Mouse (Mus musculus) heart, embryonic 14.5 days (tissue): ENCODE measurements around the gene Bex4. TPM values are rescaled to one million over a fixed set of nuclear protein-coding genes. Genes with fewer than 3 reads are reported as not detected.
A peak's percentile ranks its signal among the peaks of the same experiment; 100 is the strongest.
"Not testable (repeated sequence)": the region's sequence is repeated elsewhere in the genome, so short reads cannot be mapped to it uniquely, and the experiment has no call there.

Source experiments
- ATAC-seq: fragments of 200-750 bp; cut with Nextera tagmentation; 2 replicates; pipeline ENCODE4 v1.8.0; 2017; ENCODE audit warnings: low read depth, moderate TSS enrichment; ENCODE audit not compliant: insufficient number of reproducible peaks, insufficient read depth, low FRiP score
- H3K27ac ChIP-seq, 2 experiments: fragments of 200-500 bp in 1 of 2; fragments of 300-500 bp in 1 of 2; sonication (generic) in 1 of 2; replicated peaks in 1 of 2; 2 replicates each; pipeline ENCODE4 v1.5.1; 2012 to 2014; ENCODE audit warnings: low read depth in 2 of 2, low read length in 2 of 2, control low read depth in 1 of 2, mild to moderate bottlenecking in 1 of 2, mixed read lengths in 1 of 2; ENCODE audit not compliant: control insufficient read depth in 1 of 2, insufficient read depth in 1 of 2
- H3K27me3 ChIP-seq: fragments of 300-500 bp; sonication (generic); 2 replicates; pipeline ENCODE4 v1.6.1; 2014; ENCODE audit warnings: mild to moderate bottlenecking, low read length, control low read depth; ENCODE audit not compliant: control insufficient read depth, insufficient read depth
- H3K36me3 ChIP-seq: fragments of 300-500 bp; sonication (generic); 2 replicates; pipeline ENCODE4 v1.6.1; 2014; ENCODE audit warnings: mild to moderate bottlenecking, control low read depth, low read length, mixed read lengths; ENCODE audit not compliant: control insufficient read depth, insufficient read depth
- H3K4me1 ChIP-seq, 2 experiments: fragments of 200-500 bp in 1 of 2; fragments of 300-500 bp in 1 of 2; sonication (generic) in 1 of 2; 2 replicates each; pipeline ENCODE4 v1.6.1; 2012 to 2014; ENCODE audit warnings: low read length in 2 of 2, control low read depth in 1 of 2, mixed read lengths in 1 of 2; ENCODE audit not compliant: control insufficient read depth in 2 of 2, insufficient read depth in 2 of 2
- H3K4me2 ChIP-seq: fragments of 300-500 bp; sonication (generic); 2 replicates; pipeline ENCODE4 v1.6.1; 2014; ENCODE audit warnings: mild to moderate bottlenecking, low read length
- H3K4me3 ChIP-seq, 2 experiments: fragments of 200-500 bp in 1 of 2; fragments of 300-500 bp in 1 of 2; sonication (generic) in 1 of 2; 2 replicates each; pipeline ENCODE4 v1.5.1; 2012 to 2014; ENCODE audit warnings: low read length in 2 of 2, mild to moderate bottlenecking in 2 of 2, control low read depth in 1 of 2, low read depth in 1 of 2, moderate library complexity in 1 of 2; ENCODE audit not compliant: control insufficient read depth in 1 of 2, insufficient read depth in 1 of 2
- H3K9ac ChIP-seq: fragments of 300-500 bp; sonication (generic); 2 replicates; pipeline ENCODE4 v1.6.1; 2014; ENCODE audit warnings: mild to moderate bottlenecking, low read length
- H3K9me3 ChIP-seq: fragments of 300-500 bp; sonication (generic); 2 replicates; pipeline ENCODE4 v1.6.1; 2016; ENCODE audit warnings: low read length, control low read depth; ENCODE audit not compliant: control insufficient read depth
- WGBS: fragments of 180-500 bp; shearing (Covaris S2); extraction: QIAGEN DNeasy Blood & Tissue Kit; methylation state at CpG from one replicate; pipeline ENCODE4 v1.1.7; 2014; 5-methylcytosine and 5-hydroxymethylcytosine counted together
- polyA plus RNA-seq: library from polyadenylated mRNA; unstranded; fragments of >200 nt; fragmentation: Nextera tagmentation; extraction: Ambion mirVana; gene quantifications from 2 replicates; pipeline ENCODE4 v1.2.1, GENCODE M21; 2014

Bex4 gene
- polyA plus RNA-seq, 1 experiment from 2014 or later = 217 TPM

DNA sequence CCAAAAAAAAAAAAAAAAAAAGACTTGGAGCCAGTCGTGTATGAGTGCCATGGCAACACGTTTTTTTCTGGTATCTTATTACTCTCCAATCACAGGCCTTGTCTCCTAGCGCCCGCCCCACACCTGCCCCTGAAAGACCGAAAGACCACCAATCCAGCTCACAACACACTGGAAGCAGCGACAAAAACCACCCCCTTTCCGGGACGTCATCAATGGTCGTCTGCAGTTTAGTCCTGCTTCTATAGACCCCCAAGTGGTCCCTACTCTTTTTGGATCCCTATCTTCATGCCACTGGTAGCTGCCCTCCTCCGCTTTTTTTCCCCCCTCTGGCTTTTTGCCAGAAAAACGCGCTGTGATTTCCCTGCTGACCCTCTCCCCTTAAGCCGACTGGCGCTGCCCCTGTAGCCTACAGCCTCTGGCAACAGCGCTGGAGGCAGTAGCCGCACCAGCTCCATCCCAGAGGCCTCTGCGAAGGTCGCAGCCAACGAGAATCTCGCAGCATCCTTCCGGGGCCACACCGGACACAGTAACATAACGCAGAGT is 23.3 kb upstream of the Bex4 start:
- Histone ChIP-seq H3K4me3 (peak overlapping the region; percentile 35 to 41), H3K27ac (no peak overlapping the region), H3K9ac (0 out of 2 replicates have a peak overlapping the region, but pooled peaks have one; percentile 30), H3K4me1 (no peaks in the 10 kb centered on the region), H3K4me2 (peak overlapping the region; percentile 65), H3K9me3 (no peaks in the 10 kb centered on the region), H3K27me3 (no peaks in the 10 kb centered on the region; the same call in 1 of the 2 replicates), H3K36me3 (no peaks in the 10 kb centered on the region)
- ATAC-seq = peak; percentile 73; the same call in 1 of the 2 replicates
- WGBS = 19% methylated on average over 23 of the region's 23 CpGs

DNA sequence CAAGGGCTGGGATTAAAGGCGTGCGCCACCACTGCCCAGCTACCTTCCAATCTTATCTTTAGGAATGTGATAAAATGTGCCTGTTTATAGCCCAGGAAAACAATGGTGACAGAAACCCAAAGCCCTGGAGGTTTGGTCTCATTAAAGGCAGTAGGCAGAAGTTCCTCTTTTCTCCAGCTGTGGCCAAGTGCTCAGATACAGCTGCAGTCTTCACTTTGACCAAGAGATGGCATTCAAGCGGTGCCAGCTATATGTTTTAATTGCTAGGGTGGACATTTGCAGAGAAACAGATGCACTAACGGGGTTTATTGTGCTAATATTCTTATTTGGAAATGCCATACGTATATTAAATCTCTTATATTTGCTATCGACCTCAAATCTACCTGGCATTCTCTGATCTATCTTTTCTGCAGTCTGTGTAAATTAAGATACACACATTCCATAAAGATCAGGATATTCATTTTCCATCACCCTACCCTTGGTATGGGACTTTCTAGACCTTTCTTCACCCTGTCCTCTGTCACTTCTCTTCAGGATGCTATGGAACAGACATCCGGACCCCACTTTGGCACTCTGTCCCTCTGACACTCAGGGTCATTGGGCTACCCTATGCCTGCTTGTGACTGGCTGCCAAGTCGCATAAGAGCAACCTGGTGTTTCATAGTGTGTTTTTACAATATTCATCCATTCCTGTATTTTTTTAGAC is 11.6 kb upstream of the Bex4 start:
- WGBS = 50% methylated on average over 8 of the region's 8 CpGs
- Histone ChIP-seq H3K36me3 (no peaks in the 10 kb centered on the region), H3K4me2 (no peak overlapping the region), H3K4me1 (no peaks in the 10 kb centered on the region), H3K27me3 (no peaks in the 10 kb centered on the region), H3K4me3 (no peak overlapping the region), H3K27ac (no peak overlapping the region), H3K9ac (no peak overlapping the region), H3K9me3 (no peaks in the 10 kb centered on the region)
- no peak for ATAC-seq

DNA sequence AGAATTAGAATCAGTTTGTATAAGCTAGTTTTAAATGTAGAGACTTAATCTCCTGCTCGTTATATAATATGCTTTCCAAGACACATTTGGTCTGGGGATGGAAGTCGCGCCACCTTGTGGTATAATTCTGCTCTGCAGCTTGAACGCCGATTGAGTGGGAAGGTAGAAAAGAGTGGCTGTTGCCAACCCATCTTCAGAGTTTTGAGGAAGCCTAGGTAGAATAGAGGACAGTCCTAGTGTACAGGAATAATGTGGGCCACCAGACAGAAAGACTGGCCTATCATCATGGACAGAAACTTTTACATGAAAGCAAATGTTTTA is 11.1 kb upstream of the Bex4 start:
- no peak overlapping the region for H3K4me3 ChIP-seq
- ATAC-seq = no peak
- WGBS = 15% methylated on average over 5 of the region's 5 CpGs
- H3K9me3 ChIP-seq = no peaks in the 10 kb centered on the region
- no peak overlapping the region for H3K4me2 ChIP-seq
- H3K9ac ChIP-seq = no peak overlapping the region
- H3K4me1 ChIP-seq = no peaks in the 10 kb centered on the region
- no peak overlapping the region for H3K27ac ChIP-seq
- no peaks in the 10 kb centered on the region for H3K27me3 ChIP-seq
- H3K36me3 ChIP-seq = no peaks in the 10 kb centered on the region

DNA sequence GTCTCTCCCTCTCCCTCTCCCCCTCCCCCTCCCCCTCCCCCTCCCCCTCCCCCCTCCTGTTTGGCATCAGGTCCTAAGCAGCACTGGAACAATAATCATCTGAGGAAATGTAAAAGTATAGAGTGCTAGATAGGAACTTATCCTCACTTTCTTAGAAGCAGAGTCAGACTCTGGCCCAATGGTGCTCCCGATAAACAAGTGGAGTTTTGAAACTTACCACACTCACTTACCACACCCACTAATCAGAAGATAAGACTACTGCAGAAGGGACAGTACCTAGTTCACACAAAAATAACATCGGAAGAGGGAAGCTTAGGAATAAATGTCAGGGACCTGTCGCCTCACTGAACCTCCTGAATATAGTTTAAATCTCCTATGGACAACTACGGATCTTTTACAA is 3.2 kb upstream of the Bex4 start:
- H3K9ac ChIP-seq = no peak overlapping the region
- no peak for ATAC-seq
- no peaks in the 10 kb centered on the region for H3K4me1 ChIP-seq
- no peaks in the 10 kb centered on the region for H3K9me3 ChIP-seq
- H3K36me3 ChIP-seq = no peaks in the 10 kb centered on the region
- H3K27me3 ChIP-seq = no peaks in the 10 kb centered on the region
- no peak overlapping the region for H3K4me2 ChIP-seq
- H3K27ac ChIP-seq = no peak overlapping the region
- 71% methylated on average over 4 of the region's 4 CpGs for WGBS
- H3K4me3 ChIP-seq = no peak overlapping the region

DNA sequence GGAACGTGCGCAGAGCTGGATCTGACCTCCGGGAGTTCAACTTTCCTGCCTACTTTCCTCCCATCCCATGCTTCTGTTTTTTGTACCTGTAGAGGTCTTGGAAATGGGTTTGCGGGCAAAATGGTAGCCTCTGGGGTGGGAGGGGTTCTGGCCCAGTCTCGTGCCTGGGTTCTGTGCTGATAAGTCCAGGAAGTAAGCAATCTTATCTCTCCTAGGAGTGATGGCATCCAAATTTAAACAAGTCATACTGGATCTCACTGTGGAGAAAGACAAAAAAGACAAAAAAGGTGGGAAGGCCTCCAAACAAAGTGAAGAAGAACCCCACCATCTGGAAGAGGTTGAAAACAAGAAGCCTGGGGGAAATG is 826 bp downstream of the Bex4 start:
- H3K4me3 ChIP-seq = peak overlapping the region; percentile 41 to 51
- H3K36me3 ChIP-seq, H3K27ac ChIP-seq, ATAC-seq, H3K4me1 ChIP-seq, H3K27me3 ChIP-seq, H3K9me3 ChIP-seq: not testable (repeated sequence)
- peak overlapping the region; percentile 63 for H3K9ac ChIP-seq
- WGBS = 36% methylated on average over 5 of the region's 5 CpGs
- H3K4me2 ChIP-seq = peak overlapping the region; percentile 57

DNA sequence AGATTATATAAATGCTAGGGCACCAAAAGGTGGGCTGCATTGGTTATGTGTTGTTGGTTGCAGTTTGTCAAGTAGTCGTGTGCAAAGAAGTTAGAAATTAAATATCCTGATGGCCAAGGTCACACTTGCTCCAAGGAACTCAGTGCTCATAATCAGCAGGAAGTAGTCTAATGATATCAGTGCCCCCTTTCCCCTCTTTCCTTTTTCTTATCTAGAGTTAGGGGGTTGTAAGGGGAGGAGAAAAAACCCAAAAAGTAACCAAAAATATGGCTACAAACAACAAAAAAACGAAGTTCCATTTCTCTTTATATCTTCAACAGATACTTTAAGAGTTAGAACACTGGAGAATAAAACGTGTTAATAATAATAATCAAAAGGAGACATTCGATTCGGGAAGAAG is 2.6 kb downstream of the Bex4 start:
- H3K36me3 ChIP-seq = no peaks in the 10 kb centered on the region
- no peak overlapping the region for H3K4me3 ChIP-seq
- H3K9ac ChIP-seq = no peak overlapping the region
- no peak overlapping the region for H3K4me2 ChIP-seq
- ATAC-seq = no peak
- no peaks in the 10 kb centered on the region for H3K27me3 ChIP-seq
- no peak overlapping the region for H3K27ac ChIP-seq
- 68% methylated on average over 5 of the region's 5 CpGs for WGBS
- no peaks in the 10 kb centered on the region for H3K9me3 ChIP-seq
- no peaks in the 10 kb centered on the region for H3K4me1 ChIP-seq

DNA sequence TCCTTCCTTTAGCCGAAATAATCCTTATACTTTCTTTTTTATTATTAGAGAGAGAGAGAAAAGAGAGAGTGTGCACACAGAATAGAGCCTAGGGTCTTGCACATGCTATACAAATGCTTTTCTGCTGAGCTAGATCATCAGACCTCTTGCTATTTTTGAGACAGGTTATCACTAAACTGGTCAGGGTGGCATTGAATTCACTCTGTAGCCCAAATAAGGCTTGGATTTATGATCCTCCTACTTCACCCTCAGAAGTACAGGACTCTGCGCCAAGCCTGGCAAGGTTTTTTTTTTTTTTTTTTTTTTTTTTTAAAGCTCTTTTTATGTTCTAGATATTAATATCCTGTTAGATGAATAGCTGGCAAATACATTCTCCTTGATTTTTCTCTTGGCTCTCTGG is 4.9 kb downstream of the Bex4 start:
- H3K27ac ChIP-seq = peak overlapping the region; percentile 88 to 89
- H3K4me3 ChIP-seq = no peak overlapping the region
- no peaks in the 10 kb centered on the region for H3K36me3 ChIP-seq
- peak overlapping the region; percentile 52 for H3K4me2 ChIP-seq
- 31% methylated on average over 2 of the region's 2 CpGs for WGBS
- H3K9me3 ChIP-seq = no peaks in the 10 kb centered on the region
- no peaks in the 10 kb centered on the region for H3K4me1 ChIP-seq
- peak; percentile 8; the same call in 1 of the 2 replicates for ATAC-seq
- peak overlapping the region; percentile 42; the same call in 1 of the 2 replicates for H3K9ac ChIP-seq
- H3K27me3 ChIP-seq = no peaks in the 10 kb centered on the region

DNA sequence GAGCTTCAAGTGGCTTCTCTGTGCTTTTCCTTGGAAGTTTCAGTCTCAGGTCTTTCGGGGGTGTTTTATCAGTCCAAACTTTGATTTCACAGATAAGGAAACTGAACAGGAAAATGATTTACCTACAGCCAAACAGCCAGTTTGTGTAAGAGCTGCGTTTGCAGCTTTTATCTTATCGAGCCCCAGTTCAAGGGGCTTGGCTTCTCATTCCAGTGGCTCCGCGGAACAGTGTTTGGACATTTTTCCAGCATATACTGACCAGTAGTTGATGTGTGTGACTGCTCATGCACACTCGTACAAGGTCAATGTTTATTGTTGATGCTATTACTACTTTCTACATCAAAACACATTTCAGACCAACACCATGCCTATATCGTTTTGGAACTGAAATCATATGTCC is 5.4 kb downstream of the Bex4 start:
- H3K36me3 ChIP-seq = no peaks in the 10 kb centered on the region
- H3K4me3 ChIP-seq = no peak overlapping the region
- ATAC-seq = no peak
- 29% methylated on average over 7 of the region's 7 CpGs for WGBS
- peak overlapping the region; percentile 88 to 89 for H3K27ac ChIP-seq
- H3K4me1 ChIP-seq = no peaks in the 10 kb centered on the region
- no peaks in the 10 kb centered on the region for H3K9me3 ChIP-seq
- H3K9ac ChIP-seq = peak overlapping the region; percentile 42; the same call in 1 of the 2 replicates
- H3K27me3 ChIP-seq = no peaks in the 10 kb centered on the region
- H3K4me2 ChIP-seq = peak overlapping the region; percentile 52
